Mouse (Mus musculus) spleen, postnatal 36 days (tissue): Measurements from ENCODE around the gene Pgam2.

Source experiments
- DNase-seq, 2 experiments: peaks; one replicate each; pipeline ENCODE4 v3.0.0; 2022; ENCODE audit warnings: low spot score in 2 of 2, mixed read lengths in 1 of 2

The Pgam2 gene

GRCm38 (mm10) chr11:5805711-5806110 is 2.2 kb upstream of the Pgam2 start:
- DNase-seq, result no peak

- no peak for DNase-seq
These were observed 641 bp upstream of the Pgam2 start for GRCm38 (mm10) chr11:5804174-5804573.

- no peak for DNase-seq
These were observed 896 bp downstream of the Pgam2 start for GRCm38 (mm10) chr11:5802457-5803217.

- DNase-seq, result no peak
These were observed 1.5 kb downstream of the Pgam2 start for GRCm38 (mm10) chr11:5802005-5802404.

GRCm38 (mm10) chr11:5801511-5801910 is 2.0 kb downstream of the Pgam2 start:
- DNase-seq, result no peak

- DNase-seq, result no peak
These were observed 3.7 kb downstream of the Pgam2 start for GRCm38 (mm10) chr11:5799621-5800490.

GRCm38 (mm10) chr11:5797928-5798327 is 5.6 kb downstream of the Pgam2 start:
- DNase-seq, result no peak

GRCm38 (mm10) chr11:5797371-5797770 is 6.2 kb downstream of the Pgam2 start:
- no peak for DNase-seq

- no peak for DNase-seq
These were observed 6.6 kb downstream of the Pgam2 start for GRCm38 (mm10) chr11:5796939-5797338.

- DNase-seq, result no peak
These were observed 7.8 kb downstream of the Pgam2 start for GRCm38 (mm10) chr11:5795706-5796105.

- DNase-seq, result no peak
These were observed 8.2 kb downstream of the Pgam2 start for GRCm38 (mm10) chr11:5795290-5795689.

- peak in 1 of 2 experiments; percentile 38 for DNase-seq
These were observed 13.1 kb downstream of the Pgam2 start for GRCm38 (mm10) chr11:5790431-5790830.

- DNase-seq, result peak; percentile 84 to 86
These were observed 13.7 kb downstream of the Pgam2 start for GRCm38 (mm10) chr11:5789754-5790333.

GRCm38 (mm10) chr11:5789071-5789753 is 14.3 kb downstream of the Pgam2 start:
- peak; percentile 44 to 51 for DNase-seq

GRCm38 (mm10) chr11:5788056-5789014 is 15.2 kb downstream of the Pgam2 start, which contains the start of gene Dbnl:
Gene Dbnl, plus strand, starts transcription at chr11:5788488.
- peak; percentile 98 for DNase-seq

GRCm38 (mm10) chr11:5787671-5788055 is 15.9 kb downstream of the Pgam2 start:
- DNase-seq, result no peak

GRCm38 (mm10) chr11:5785732-5786131 is 17.8 kb downstream of the Pgam2 start:
- no peak for DNase-seq

GRCm38 (mm10) chr11:5782199-5782944 is 21.2 kb downstream of the Pgam2 start:
- no peak for DNase-seq

GRCm38 (mm10) chr11:5780035-5780499 is 23.5 kb downstream of the Pgam2 start:
- DNase-seq, result no peak

- DNase-seq, result no peak
These were observed 25.1 kb downstream of the Pgam2 start for GRCm38 (mm10) chr11:5778481-5778880.
